Mouse (Mus musculus): ENCODE measurements around the gene Atl1.

Atl1 gene

DNA sequence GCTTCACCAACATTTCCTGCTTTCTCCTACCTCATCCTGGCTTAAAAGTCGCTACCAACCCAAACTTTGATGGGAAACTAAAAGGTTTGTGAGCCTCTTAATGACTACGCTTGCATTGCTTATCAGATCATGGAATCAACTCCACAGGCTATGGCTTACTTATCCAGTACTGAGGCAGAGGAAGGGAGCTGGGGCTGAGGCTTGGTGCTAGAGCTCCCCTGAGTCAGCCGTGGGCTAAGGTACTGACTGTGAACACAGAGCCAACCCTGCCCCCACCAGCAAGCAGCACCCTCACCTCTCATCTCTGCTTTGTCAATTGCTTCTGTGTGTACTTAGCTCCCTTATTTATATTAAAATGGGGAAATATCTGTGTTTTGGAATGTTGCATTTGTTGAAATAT lies 55.1 kb downstream of the Atl1 start:
- DNase-seq: no peak

DNA sequence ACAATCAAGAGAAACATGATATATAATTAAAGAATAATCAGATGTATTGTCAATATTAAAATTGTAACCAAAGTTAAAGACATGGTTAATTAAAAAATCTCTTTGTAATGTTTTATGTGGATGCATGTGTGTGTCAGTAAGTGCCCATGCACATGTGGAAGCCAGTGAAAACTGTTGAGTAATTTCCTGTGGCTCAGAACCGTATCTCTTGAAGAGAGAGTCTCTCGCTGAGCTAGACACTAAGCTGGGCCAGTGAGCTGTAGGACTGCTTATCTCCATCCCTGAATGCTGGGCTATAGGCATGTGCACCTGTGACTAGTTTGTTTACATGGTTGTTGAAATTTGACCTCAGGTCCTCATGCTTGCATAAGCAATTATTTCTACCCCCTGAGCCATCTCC lies 65.0 kb downstream of the Atl1 start:
- no peak for DNase-seq

DNA sequence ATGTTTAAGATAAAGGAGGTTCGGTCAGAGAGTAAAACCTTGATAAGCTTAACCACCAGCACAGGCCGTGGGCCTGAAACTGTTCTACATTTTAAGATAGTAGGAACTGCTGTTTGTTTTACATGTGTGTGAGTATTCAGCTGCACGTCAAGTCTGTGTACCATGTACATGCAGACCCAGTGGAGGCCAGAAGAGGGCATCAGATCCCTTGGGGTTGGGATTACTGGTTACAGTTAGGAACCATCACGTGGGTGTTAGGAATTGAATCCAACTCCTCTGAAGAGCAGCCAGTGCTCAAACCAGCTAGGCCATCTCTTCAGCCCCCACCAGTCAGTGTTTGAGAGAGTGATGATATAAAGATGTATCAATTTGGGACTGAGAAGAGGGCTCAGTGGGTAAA lies 70.1 kb downstream of the Atl1 start:
- DNase-seq: peak; percentile 69

DNA sequence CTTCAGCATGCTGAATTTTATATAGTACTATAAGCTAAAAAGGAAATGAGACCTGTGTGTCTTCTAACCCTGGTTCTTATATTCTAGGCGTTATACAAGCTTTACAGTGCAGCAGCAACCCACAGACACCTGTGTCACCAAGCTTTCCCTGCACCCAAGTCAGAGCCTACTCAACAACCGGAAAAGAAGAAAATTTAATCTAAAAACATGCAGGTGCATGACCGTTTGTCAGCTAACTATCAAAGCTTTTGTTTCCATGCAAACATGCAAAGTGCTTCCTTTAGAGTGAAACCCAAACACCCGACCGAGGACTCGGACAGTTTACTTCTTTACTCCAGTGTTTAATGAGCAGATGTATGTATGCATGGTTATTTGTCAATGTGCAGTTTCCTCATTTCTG lies 70.7 kb downstream of the Atl1 start:
- DNase-seq: no peak

DNA sequence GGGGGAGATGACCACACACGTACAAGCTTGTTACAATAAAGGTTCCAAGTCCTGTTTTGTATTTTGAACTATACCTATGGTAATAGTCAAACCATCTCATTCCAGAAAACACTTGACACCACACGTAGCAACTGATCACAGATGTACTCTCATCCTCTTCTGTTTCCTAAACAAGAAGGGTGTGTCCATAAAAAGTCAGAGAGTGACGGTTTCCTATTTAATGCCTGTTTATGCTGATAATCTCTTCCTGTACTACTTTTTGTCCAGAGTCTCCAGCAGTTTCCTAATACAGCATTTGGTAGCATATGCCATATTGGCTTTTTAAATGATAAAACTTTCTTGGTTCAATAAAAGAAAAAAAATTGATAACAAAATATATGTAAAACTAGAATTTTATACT lies 73.2 kb downstream of the Atl1 start:
- no peak for DNase-seq

DNA sequence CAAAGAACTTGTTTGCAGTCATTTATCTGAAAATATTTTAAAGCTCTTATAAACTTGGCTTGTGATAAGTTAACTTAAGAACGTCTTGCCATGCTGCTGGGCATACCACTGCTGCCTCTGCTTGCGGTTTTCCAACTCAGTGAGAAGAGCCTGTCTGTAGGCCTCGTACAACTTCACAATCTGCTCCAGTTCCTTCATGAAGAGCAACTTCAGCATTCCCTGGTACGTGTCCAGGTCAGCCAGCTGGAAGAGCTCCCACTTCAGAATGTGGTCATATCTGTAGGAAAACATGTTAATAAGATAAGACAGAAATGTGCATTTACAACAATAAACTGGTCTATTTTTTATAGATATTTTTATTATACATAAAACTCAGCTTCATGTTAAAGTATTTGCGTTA lies 73.7 kb downstream of the Atl1 start:
- DNase-seq: no peak

DNA sequence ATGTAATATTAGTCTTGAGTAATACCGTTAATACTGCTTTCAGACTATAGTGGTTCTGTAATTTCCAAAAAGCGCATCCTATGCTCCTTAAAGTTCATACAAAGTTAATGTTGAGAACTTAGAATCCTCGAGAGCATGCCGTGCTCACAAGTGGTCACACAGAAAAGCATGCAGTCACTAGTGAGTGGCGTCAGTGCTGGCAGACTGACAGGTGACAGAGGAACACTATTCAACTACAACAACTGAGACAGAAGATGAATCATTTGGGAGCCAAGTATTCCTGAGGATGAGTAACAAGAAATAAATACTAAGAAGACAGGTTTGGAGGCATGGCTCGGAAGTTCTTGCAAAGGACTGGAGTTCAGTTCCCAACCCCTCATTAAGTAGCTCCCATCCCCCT lies 74.7 kb downstream of the Atl1 start:
- no peak for DNase-seq

DNA sequence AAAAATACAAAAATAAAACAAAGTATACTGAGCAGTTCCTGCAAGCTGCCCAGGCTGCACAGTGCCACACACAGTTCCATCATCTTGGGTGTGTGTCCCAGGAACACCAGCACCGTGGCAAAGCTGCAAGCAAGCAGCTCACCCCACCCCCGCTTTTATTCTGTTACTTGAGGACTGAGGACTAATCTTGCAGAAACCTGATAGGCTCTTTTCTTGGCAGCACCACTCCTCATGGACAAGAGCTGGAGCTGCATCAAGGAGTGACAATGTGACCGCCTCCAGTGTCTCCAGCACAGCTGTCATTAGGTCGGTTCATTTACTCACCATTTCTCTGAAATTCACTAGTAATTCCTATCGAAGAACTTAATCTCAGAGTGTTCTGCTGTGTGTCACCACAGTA lies 75.7 kb downstream of the Atl1 start:
- DNase-seq: no peak

DNA sequence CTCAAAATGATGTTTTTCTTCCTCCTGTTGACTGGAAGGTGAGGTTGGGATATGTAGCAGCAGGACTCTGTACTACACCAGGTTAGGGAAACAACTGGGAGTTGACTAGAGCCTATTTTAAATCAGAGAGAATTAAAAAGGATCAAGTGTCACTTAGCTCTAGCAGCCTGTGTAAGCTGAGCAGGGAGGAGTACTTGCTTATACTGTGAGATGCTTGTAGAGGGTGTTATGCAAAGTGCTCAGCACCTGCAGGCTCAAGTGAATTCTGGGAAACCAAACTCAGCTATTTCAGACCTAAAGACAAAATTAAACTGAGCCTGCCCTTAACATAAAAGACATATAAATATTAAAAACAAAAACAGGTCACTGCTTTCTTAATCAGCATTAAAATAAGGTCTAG lies 81.3 kb downstream of the Atl1 start:
- DNase-seq: no peak

DNA sequence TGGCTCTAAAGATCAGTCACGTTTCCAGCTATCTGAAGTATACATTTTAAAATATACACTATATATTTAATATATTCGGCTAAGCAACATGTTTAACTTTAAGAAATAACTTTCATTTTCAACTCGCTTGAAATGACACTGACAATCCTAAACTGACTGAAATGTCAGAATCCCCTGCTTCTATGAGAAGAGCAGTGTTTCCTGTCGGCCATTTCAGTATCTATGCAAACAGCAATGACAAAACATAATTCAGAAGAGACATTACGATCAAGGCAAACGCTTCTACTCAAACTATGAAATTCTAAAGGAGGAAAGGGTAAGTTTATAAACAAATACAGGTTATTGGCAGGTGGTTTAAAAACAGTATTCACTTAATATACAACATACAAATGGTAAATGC lies 84.3 kb downstream of the Atl1 start:
- no peak for DNase-seq

DNA sequence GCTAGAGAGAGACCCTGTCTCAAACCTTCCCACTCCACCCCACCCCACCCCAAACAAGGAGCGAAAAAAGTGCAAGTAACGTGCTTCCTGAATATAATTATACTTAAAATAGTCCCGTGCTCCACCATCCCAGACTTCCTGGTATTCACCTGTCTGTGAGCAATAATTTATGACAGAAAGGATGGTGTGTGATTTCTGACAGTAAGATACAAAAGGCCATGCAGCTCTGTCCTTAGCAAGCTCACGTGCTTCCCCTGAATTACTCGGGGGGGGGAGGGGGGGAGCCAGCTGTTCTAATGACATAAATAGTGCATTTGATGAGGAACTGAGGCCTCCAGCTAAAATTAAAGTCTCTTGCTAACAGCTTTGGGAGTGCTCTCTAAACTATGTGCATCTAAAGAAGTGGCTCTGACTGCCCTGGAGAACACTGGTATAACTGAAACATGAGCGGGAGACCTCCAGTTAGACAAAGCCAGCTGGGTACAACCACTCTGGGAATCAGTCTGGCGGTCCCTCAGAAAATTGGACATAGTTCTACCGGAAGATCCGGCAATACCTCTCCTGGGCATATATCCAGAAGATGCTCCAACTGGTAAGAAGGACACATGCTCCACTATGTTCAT lies 85.1 kb downstream of the Atl1 start:
- no peak for DNase-seq

DNA sequence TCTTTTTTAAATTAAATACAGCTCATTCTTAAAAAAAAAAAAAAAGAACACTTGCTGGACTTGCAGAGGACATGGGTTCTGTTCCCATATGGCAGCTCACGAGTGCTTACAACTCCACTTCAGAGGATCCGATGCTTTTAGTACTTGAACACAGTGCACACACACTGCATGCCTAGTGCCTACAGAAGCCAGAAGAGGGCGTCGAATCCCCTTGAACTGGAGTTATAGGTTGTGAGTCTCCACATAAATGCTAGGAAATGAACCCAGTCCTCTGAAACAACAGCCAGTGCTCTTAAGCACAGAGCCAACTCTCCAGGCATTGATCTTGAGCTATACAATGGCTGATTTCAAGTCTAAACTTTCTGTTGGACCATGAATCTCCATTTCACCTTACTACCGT lies 90.5 kb downstream of the Atl1 start:
- no peak for DNase-seq

DNA sequence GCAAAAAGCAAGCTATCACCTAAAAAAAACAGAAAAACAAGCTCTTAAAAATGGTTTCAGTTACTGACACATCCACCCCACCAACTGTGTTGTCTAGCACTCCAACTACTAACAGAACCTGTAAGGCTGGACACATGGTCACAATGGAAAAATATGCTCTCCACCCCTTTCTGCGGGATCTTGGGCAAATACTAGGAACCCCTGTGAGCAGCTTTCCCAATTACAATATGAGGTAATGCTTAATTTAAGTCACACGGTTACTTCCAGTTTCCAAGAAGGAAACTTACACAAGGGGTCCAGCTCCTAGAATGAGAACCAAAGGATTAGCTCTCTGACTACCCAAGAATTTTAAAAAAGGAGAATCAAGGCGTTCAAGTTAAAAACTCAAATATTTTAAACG lies 93.1 kb downstream of the Atl1 start:
- no peak for DNase-seq

DNA sequence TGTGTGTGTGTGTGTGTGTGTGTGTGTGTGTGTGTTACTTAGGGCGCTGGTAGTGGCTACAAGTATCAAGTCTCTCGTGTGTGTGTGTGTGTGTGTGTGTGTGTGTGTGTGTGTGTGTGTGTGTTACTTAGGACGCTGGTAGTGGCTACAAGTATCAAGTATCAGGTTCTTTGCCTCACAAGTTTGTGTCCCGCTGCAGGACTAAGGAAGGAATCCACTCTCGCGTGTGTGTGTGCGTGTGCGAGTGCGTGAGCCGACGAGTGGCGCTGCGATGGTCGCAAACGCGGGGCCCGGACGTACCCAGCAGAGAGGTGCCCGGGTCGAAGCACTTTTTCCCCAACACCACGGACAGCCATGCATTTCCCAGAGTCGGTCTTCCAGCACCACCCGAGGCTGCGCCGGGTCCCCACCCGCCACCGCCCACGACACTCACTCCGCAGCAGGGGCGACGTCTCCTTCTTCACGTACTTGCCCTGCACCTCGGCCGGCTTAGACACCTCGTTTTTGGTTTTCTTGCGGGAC lies 93.9 kb downstream of the Atl1 start:
- DNase-seq: peak; percentile 37

DNA sequence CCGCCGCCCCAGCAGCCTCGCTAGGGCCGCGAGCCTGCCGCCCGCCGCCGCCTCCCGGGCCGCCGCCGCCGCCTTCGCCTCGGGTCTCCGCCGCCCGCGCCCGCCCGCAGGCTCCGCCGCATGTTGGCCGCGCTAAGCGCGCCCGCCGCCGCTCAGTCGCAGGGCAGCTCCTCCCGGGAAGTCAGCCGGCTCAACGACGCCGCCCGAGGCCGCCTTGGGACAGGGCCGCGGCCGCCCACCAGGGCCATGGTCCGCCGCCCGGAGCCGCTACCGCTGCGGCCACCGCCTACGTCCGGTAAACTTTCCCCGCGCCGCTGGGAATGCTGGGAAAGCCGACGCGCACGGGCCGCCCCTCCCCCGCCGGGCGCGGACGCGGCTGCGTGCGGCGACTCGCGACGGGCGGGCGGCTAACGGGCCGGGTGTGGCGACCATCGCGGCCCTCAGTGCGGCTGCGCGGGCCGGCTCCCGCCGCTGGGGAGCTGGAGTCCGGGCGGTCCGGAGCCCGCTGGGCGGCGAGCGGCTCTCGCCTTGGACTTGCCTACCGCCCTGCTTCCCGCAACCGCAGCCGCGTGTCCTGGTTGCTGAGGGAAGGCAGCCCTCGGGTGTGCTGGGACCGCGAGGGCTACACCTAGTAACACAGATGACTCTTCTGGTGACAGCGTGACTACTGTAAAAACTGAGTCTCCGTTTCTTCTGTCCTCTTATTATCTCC lies 94.5 kb downstream of the Atl1 start, which contains the start of gene Sav1:
TSS of gene Sav1 (minus strand) at position 217 of the 712 bp plus-strand sequence.
- peak; percentile 86 for DNase-seq

DNA sequence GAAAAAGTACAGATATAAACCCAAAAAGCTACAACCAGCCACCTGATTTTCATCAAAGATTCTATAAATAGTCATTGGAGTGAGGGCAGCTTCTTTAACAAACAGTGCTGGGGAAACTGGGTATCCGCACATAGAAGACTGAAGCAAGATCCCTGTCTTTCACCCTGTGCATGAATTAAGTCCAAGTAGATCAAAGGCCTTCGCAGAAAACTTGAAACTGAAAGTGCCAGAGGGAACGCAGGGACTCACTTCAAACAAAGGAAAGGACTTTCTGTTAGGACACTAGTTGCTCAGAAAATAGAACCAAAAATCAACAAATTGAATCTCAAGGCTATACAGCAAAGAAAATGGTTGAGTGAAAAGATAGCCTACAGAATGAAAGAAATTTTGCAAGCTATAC lies 103.0 kb downstream of the Atl1 start:
- no peak for DNase-seq

DNA sequence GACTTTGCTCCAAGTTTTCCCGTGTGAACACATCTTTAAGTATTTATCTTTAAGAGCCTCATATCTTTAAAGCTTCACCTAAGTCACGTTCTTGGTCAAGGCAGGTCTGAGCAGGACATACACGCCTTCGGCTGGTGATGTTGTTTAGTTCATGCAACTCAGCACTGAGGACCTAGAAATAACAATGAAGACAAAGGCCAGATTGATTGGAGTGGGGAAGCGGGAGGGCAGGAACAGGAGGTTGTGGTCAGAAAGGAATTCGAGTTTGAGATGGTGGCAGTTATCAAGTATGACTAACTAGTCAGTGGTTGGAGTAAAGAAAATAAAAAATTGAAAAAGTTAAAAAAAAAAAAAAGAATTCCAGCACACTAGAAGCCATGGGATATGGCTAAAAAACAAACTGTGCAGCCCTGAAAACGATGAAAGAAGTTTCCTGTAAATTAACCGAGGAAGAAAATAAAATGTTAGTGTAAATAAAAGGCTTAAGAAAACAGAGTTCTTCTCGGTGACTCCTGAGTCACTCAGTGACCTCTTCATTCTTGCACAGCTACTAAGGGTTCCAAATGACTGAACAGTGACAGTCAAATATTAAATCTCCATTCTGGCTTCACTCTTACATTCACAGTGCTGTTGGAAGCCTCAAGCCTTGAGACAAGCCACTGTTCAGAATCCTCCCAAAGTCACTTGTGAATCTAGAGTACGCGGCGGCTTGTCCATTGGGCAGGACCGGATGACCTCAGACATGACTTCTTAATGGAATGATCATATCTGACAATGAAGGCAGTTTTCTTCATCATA lies 106.0 kb downstream of the Atl1 start:
- DNase-seq: no peak

DNA sequence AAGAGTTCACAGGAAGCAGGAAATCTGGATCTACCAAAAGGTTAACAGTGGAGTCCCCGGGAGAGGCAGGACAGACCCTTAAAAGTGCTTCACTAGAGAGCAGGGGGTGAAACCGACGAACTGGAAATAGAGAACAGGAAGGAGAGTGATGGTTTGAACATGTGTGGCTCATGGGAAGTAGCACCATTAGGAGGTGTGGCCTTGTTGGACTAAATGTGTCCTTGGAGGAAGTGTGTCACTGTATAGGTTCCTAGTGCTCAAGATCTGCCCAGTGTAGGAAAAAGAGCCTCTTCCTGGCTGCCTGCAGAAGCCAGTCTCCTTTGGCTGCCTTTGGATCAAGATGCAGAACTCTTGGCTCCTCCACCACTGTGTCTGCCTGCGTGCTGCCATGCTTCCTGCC lies 112.7 kb downstream of the Atl1 start:
- DNase-seq: no peak

DNA sequence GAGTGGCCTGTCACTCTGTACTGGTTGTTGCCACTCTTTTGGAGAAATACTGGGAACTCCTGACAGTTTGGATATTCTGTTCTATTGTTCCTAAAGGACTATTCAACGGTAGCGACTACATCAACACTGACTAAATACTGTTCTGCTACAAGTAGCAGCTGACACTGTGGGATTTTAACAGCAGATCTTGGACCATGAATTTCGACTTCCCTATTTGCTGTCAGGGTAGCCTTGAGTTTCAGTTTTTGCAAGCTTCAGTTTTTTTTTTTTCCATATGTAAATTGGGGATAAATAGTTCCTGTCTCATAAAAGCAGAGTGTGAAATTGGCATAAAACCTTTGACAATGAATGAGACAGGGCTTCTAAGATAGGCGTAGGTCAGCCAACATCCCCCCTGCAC lies 117.9 kb downstream of the Atl1 start:
- no peak for DNase-seq

DNA sequence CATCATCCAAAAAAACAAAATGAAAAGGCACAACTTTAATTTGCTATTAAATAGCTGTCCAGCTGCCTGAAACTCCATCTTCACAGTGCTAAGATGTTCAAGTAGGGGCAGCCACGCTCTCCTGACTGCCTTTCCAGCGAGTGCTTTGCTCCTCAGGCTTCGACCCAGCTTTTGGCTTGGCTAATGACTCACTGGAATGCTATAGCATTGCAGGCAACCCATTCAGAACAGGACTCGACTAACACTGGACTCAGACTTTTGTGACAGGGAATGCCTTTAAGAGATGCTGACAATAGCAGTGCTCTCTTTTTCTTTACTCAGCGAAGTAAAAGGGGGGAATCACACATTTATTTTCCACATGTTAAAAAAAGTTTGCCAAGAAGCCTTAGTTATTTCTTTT lies 119.3 kb downstream of the Atl1 start:
- DNase-seq: no peak

DNA sequence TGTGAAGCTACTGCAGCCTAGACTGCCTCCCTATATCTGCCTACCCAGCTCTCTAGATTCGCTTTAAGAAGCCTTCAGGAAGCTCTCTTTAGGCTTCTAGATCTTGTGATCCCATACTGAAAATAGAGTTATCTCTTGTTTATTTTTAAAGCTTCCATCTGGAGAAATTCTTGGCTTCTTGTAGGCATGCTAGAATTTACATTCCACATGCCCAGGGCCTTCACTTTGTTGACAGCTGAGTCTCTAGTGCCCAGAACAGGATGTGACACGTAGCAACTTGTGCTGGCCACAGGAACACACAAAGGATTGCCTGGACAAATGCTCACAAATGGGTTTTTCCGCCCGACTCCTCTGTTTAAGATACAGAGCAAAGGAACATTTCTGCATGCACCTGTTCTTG lies 123.5 kb downstream of the Atl1 start:
- no peak for DNase-seq

Measured in right cerebral cortex, postnatal 14 days (tissue).